Mouse (Mus musculus) heart, adult 2 months (tissue): ENCODE results near the gene Dusp16.

Experiments
- CTCF ChIP-seq: fragments of 200-600 bp; IDR thresholded peaks from 2 replicates; pipeline ENCODE4 v1.8.1; 2022; ENCODE audit warnings: antibody characterized with exemption, mild to moderate bottlenecking, moderate library complexity
- EP300 ChIP-seq: fragments of 200-500 bp; IDR thresholded peaks from 2 replicates; pipeline ENCODE4 v1.6.1; 2011; ENCODE audit warnings: low read depth, low read length, control low read depth; ENCODE audit not compliant: insufficient read depth
- POLR2A ChIP-seq: fragments of 200-500 bp; IDR thresholded peaks from 2 replicates; pipeline ENCODE4 v1.6.1; 2011; ENCODE audit warnings: mild to moderate bottlenecking, low read depth, low read length, control low read depth; ENCODE audit not compliant: insufficient read depth

- TF ChIP-seq CTCF (no peak), POLR2A (no peak), EP300 (no peak)
These were observed 40.4 kb downstream of the Dusp16 start for GRCm38 (mm10) chr6:134751883-134752647.
